Mouse (Mus musculus): ENCODE measurements around the gene Adam12. TPM values are rescaled to one million over a fixed set of nuclear protein-coding genes. Genes with fewer than 3 reads are reported as not detected.
A peak's percentile ranks its signal among the peaks of the same experiment; 100 is the strongest.

Adam12 gene
- polyA plus RNA-seq, 1 experiment: 0.25 TPM

- 52% methylated on average over 8 of the region's 8 CpGs for WGBS
- no peak for TF ChIP-seq CTCF (IDR thresholded peaks at IDR 0.05; ENCODE audit: extremely low read depth, insufficient read length, insufficient replicate concordance, low read depth, low read length)
- TF ChIP-seq POLR2A (IDR thresholded peaks at IDR 0.05; ENCODE audit: low read depth, low read length): no peak
- H3K4me1 ChIP-seq (ENCODE audit: control insufficient read depth, insufficient read depth, insufficient read length, low read length): no peaks in the 10 kb centered on the region
These were observed 268.4 kb downstream of the Adam12 start for GRCm38 (mm10) chr7:133963501-133963900.

DNA sequence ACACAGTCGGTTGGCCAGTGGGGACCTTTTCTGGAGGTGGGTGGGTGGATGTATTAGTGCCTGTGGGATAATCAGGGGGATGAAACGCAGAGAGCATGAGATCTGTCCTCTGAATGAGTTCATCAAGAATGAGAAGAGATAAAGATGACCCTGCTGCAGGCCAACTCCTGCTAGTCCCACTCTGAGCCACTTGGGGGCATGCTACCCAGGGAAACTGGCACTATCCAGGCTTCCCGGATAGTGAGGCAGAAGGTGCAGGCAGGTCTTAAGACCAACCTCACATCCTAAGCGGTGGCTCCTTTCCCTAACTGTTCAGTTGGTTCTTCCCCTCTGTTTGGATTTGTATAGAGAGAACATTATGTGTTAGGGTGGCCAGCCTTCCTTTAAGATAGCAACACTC, 272.7 kb downstream of the Adam12 start:
- no peak overlapping the region for H3K4me3 ChIP-seq (ENCODE audit: low read depth, low read length)
- H3K4me1 ChIP-seq (ENCODE audit: control insufficient read depth, insufficient read depth, insufficient read length, low read length): no peaks in the 10 kb centered on the region
- no peaks in the 10 kb centered on the region for H3K36me3 ChIP-seq (ENCODE audit: control insufficient read depth, insufficient read depth, low read length)
- H3K27me3 ChIP-seq (ENCODE audit: control insufficient read depth, insufficient read depth, low read length): no peaks in the 10 kb centered on the region
- no peak overlapping the region for H3K27ac ChIP-seq (ENCODE audit: insufficient read depth, low read depth, low read length)
- WGBS: 63% methylated on average over 4 of the region's 4 CpGs
- TF ChIP-seq POLR2A (IDR thresholded peaks at IDR 0.05; ENCODE audit: low read depth, low read length) (no peak), CTCF (IDR thresholded peaks at IDR 0.05; ENCODE audit: extremely low read depth, insufficient read length, insufficient replicate concordance, low read depth, low read length) (peak; percentile 27; the same call in 1 of the 2 replicates)

More at GRCm38 (mm10) chr7:133963501-133963900, 268.4 kb downstream of the Adam12 start:
- Histone ChIP-seq H3K4me3 (ENCODE audit: low read depth, low read length) (no peak overlapping the region), H3K36me3 (ENCODE audit: control insufficient read depth, insufficient read depth, low read length) (no peaks in the 10 kb centered on the region), H3K27me3 (ENCODE audit: control insufficient read depth, insufficient read depth, low read length) (no peaks in the 10 kb centered on the region), H3K27ac (ENCODE audit: insufficient read depth, low read depth, low read length) (no peak overlapping the region)

DNA sequence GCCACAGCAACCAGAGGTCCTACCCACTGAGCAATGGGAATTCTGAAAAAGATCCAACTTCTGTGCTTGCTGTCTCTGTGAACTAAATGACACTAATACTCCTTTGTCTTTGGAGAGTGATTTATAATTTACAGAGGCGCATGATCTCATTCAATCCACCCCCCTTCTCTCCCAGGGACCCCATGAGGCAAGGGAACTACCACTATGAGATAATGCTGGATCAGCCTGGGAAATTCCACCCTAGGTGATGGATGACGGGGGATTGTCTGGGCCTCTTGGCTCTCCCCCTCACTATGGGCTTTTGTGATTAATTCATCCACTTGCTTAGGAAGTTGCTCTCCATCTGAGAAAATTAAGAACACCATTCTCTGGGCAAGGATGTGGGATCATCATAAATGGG, 274.1 kb downstream of the Adam12 start:
- no peaks in the 10 kb centered on the region for H3K36me3 ChIP-seq (ENCODE audit: control insufficient read depth, insufficient read depth, low read length)
- WGBS: 84% methylated on average over 2 of the region's 2 CpGs
- no peak for TF ChIP-seq POLR2A (IDR thresholded peaks at IDR 0.05; ENCODE audit: low read depth, low read length)
- TF ChIP-seq CTCF (IDR thresholded peaks at IDR 0.05; ENCODE audit: extremely low read depth, insufficient read length, insufficient replicate concordance, low read depth, low read length): no peak

DNA sequence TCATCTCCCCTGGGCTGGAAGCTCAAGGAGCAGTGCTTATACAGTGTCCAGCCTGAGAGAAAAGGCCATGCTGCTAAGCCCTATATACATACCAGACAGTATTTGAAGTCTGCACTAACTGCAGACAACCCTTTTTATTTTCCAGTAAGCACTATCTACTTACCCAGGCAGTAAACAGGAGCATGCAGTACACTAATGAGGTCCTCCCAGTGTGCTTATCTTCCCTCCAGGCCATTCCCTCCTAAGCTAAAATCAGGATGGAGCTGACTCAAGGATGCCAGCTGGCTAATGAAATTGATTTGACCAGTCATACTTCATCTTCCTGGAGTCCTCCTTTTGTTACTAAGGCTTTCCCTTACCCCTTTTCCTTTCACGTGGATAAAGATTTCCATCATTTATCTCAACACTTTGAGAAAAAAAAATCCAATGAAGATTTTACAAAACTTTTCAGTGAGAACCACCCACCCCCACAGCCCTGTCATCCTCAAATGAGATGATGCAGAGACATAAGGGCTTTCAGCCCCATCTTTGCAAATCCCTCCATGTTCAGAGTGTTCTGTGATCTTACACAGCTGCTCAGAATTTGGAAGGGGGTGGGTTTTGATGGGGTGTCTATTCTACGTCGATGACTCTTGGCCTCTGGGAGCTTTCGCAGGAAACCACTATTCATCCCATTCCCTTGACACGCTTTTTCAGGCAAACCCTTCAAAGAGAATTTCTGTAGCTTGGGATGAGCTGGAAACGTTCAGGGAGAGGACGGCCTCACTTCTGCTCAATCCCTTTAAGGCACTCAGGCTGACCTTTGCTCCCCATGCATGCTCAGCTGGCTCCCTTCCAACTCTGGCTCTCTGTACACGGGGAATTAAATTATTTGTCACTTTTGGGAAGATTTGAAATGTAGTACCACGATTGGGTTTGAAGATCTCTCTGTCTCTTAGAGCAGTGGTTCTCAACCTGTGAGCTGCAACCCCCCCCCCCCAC, 277.5 kb downstream of the Adam12 start:
- 45% methylated on average over 9 of the region's 9 CpGs for WGBS
- Histone ChIP-seq H3K27ac (ENCODE audit: insufficient read depth, low read depth, low read length) (no peak overlapping the region), H3K4me1 (ENCODE audit: control insufficient read depth, insufficient read depth, insufficient read length, low read length) (no peaks in the 10 kb centered on the region), H3K4me3 (ENCODE audit: low read depth, low read length) (no peak overlapping the region), H3K27me3 (ENCODE audit: control insufficient read depth, insufficient read depth, low read length) (no peaks in the 10 kb centered on the region), H3K36me3 (ENCODE audit: control insufficient read depth, insufficient read depth, low read length) (no peaks in the 10 kb centered on the region)
- no peak for TF ChIP-seq CTCF (IDR thresholded peaks at IDR 0.05; ENCODE audit: extremely low read depth, insufficient read length, insufficient replicate concordance, low read depth, low read length)
- no peak for TF ChIP-seq POLR2A (IDR thresholded peaks at IDR 0.05; ENCODE audit: low read depth, low read length)

More for the DNA sequence above, 274.1 kb downstream of the Adam12 start:
- Histone ChIP-seq H3K4me3 (ENCODE audit: low read depth, low read length) (no peak overlapping the region), H3K4me1 (ENCODE audit: control insufficient read depth, insufficient read depth, insufficient read length, low read length) (no peaks in the 10 kb centered on the region), H3K27ac (ENCODE audit: insufficient read depth, low read depth, low read length) (no peak overlapping the region), H3K27me3 (ENCODE audit: control insufficient read depth, insufficient read depth, low read length) (no peaks in the 10 kb centered on the region)

DNA sequence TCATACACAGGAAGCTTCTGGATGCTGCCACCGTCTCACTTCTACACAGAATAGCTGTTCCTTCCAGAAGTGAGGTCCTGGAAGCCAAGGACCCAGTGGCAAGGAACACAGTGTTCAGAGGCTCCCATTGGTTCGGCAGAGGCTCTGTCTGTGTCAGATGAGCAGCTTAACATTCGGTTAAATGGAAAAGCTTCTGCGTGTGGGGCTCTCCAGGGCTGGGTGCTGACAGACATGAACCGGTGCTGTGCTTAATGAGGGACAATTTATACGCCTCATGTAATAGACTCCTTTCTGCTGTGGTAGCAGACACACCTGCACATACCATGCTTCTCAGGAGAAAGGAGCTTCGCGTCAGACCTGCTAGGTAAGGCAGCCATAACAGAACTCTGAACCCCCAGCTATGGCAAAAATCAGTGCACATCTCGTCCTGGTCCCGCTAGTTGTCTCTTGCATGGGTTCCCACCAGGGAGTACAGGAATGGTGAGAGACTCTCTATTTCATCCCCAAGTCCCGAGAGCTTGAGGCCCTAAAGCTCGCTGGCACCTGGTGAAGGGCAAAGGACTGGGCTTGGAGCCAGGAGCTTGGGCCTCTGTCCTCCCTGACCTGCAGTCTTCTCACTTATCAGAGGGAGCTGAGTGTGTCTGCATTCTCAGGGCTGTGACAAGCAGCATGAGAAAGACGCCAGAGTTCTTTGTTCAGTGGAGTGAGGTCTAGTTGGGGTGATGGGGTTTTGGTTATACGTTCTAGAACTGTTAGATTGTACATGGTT, 280.0 kb downstream of the Adam12 start:
- Histone ChIP-seq H3K4me3 (ENCODE audit: low read depth, low read length) (no peak overlapping the region), H3K36me3 (ENCODE audit: control insufficient read depth, insufficient read depth, low read length) (no peaks in the 10 kb centered on the region), H3K27ac (ENCODE audit: insufficient read depth, low read depth, low read length) (no peak overlapping the region), H3K4me1 (ENCODE audit: control insufficient read depth, insufficient read depth, insufficient read length, low read length) (no peaks in the 10 kb centered on the region), H3K27me3 (ENCODE audit: control insufficient read depth, insufficient read depth, low read length) (no peaks in the 10 kb centered on the region)
- TF ChIP-seq POLR2A (IDR thresholded peaks at IDR 0.05; ENCODE audit: low read depth, low read length) (no peak), CTCF (IDR thresholded peaks at IDR 0.05; ENCODE audit: extremely low read depth, insufficient read length, insufficient replicate concordance, low read depth, low read length) (no peak)
- WGBS: 70% methylated on average over 14 of the region's 14 CpGs

DNA sequence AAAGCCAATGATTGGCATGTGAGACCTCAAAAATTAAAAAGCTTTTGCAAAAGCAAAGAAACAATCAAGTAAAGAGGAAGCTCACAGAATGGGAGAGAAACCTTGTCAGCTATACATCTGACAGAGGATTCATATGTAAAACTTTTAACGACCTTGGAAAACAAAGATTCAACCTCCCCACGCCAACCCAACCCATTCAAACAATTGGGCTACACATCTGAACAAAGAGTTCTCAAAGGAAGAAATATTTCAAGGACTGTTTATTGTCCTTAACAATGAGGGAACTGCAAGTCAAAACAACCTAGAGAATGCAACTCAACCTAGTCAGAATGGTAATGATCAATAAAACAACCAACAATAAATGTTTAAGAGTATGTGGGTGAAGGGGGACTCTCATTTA, 284.6 kb downstream of the Adam12 start:
- TF ChIP-seq POLR2A (IDR thresholded peaks at IDR 0.05; ENCODE audit: low read depth, low read length) (no peak), CTCF (IDR thresholded peaks at IDR 0.05; ENCODE audit: extremely low read depth, insufficient read length, insufficient replicate concordance, low read depth, low read length) (no peak)
- Histone ChIP-seq H3K4me3 (ENCODE audit: low read depth, low read length) (no peak overlapping the region), H3K27ac (ENCODE audit: insufficient read depth, low read depth, low read length) (no peak overlapping the region), H3K36me3 (ENCODE audit: control insufficient read depth, insufficient read depth, low read length) (no peaks in the 10 kb centered on the region), H3K4me1 (ENCODE audit: control insufficient read depth, insufficient read depth, insufficient read length, low read length) (no peaks in the 10 kb centered on the region), H3K27me3 (ENCODE audit: control insufficient read depth, insufficient read depth, low read length) (no peaks in the 10 kb centered on the region)
- WGBS: 80% methylated on average over 2 of the region's 2 CpGs
